Mouse (Mus musculus) heart, embryonic 11.5 days (tissue): ENCODE data around the gene Lbhd2. TPM values are rescaled to one million over a fixed set of nuclear protein-coding genes. Genes with fewer than 3 reads are reported as not detected.
A peak's percentile ranks its signal among the peaks of the same experiment; 100 is the strongest.

Experiments used
- ATAC-seq: fragments of 200-750 bp; cut with Nextera tagmentation; replicated peaks from 2 replicates; pipeline ENCODE4 v1.8.0; 2017; ENCODE audit warnings: moderate library complexity; ENCODE audit not compliant: insufficient number of reproducible peaks, low FRiP score, low TSS enrichment
- H3K27ac ChIP-seq: fragments of 300-500 bp; sonication (generic); 2 replicates; pipeline ENCODE4 v1.5.1; 2014; ENCODE audit warnings: mild to moderate bottlenecking, low read depth, low read length
- H3K27me3 ChIP-seq: fragments of 300-500 bp; sonication (generic); 2 replicates; pipeline ENCODE4 v1.6.1; 2014; ENCODE audit warnings: mild to moderate bottlenecking, low read length, mixed read lengths; ENCODE audit not compliant: control insufficient read depth, insufficient read depth
- H3K36me3 ChIP-seq: fragments of 300-500 bp; sonication (generic); 2 replicates; pipeline ENCODE4 v1.6.1; 2014; ENCODE audit warnings: mild to moderate bottlenecking, low read length, moderate library complexity, mixed read lengths; ENCODE audit not compliant: control insufficient read depth, insufficient read depth
- H3K4me1 ChIP-seq: fragments of 300-500 bp; sonication (generic); 2 replicates; pipeline ENCODE4 v1.6.1; 2014; ENCODE audit warnings: low read length; ENCODE audit not compliant: control insufficient read depth, insufficient read depth
- H3K4me2 ChIP-seq: fragments of 300-500 bp; sonication (generic); 2 replicates; pipeline ENCODE4 v1.6.1; 2014; ENCODE audit warnings: mild to moderate bottlenecking, moderate library complexity
- H3K4me3 ChIP-seq: fragments of 300-500 bp; sonication (generic); 2 replicates; pipeline ENCODE4 v1.5.1; 2014; ENCODE audit warnings: low read depth, low read length
- H3K9ac ChIP-seq: fragments of 300-500 bp; sonication (generic); 2 replicates; pipeline ENCODE4 v1.6.1; 2014; ENCODE audit warnings: mild to moderate bottlenecking, low read depth, low read length, moderate library complexity
- H3K9me3 ChIP-seq: fragments of 300-500 bp; sonication (generic); replicated peaks from 2 replicates; pipeline ENCODE4 v1.6.1; 2016; ENCODE audit warnings: low read length; ENCODE audit not compliant: control insufficient read depth
- WGBS: fragments of 180-500 bp; shearing (Covaris S2); extraction: QIAGEN DNeasy Blood & Tissue Kit; methylation state at CpG from one replicate; pipeline ENCODE4 v1.1.7; 2014; ENCODE audit not compliant: insufficient replicate concordance; 5-methylcytosine and 5-hydroxymethylcytosine counted together
- polyA plus RNA-seq: library from polyadenylated mRNA; unstranded; fragments of >200 nt; fragmentation: Nextera tagmentation; extraction: Ambion mirVana; gene quantifications from 2 replicates; pipeline ENCODE4 v1.2.1, GENCODE M21; 2014

Gene Lbhd2
- polyA plus RNA-seq, 1 experiment from 2014 or later: 0.50 TPM

DNA sequence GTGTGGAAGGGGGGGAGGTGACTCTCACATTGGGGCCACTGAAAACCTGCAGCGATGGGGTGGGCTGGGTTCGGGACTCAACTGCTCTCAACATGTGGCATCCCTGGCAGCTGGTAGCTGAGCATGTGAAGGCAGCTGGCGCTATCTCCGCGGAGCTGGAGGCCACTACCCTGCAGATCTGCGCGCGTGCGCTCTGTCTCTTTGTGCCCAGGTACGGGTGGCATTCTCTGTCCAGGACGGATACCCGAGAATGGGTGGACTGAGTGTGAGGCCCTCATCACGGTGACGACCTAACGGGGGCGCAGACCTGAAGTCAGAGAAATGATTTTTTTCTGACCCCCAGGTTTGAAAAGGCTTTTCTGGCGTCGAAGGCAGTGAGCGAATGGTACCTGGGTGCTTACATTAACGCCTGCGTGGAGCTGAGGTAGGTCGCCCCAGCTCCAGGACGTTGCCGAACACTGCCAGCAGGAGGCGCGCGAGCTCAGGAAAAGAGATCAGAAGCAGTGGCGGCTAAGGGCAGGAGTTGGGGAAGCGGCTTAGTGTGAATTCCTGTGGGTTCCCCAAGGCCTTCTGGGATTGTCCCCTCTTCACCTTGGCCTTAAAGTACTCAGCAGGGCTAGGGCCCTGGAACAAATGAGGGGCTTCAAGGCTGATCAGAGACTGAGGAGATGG lies 19.3 kb downstream of the Lbhd2 start:
- H3K9ac ChIP-seq: no peak overlapping the region
- H3K4me2 ChIP-seq: no peak overlapping the region; the same call in 1 of the 2 replicates
- 16% methylated on average over 29 of the region's 29 CpGs for WGBS
- no peak overlapping the region for H3K27ac ChIP-seq
- H3K9me3 ChIP-seq: no peaks in the 10 kb centered on the region
- ATAC-seq: 0 out of 2 replicates have a peak, but pooled peaks have one; percentile 16
- peaks cover 72% of the 10 kb centered on the region for H3K27me3 ChIP-seq
- peaks cover 45% of the 10 kb centered on the region for H3K4me1 ChIP-seq
- no peaks in the 10 kb centered on the region for H3K36me3 ChIP-seq
- no peak overlapping the region for H3K4me3 ChIP-seq

- H3K4me3 ChIP-seq: no peak overlapping the region
- ATAC-seq: no peak
- H3K36me3 ChIP-seq: no peaks in the 10 kb centered on the region
- WGBS: 50% methylated on average over 12 of the region's 12 CpGs
- no peak overlapping the region for H3K27ac ChIP-seq
- peaks cover 74% of the 10 kb centered on the region for H3K27me3 ChIP-seq
- peaks cover 50% of the 10 kb centered on the region for H3K4me1 ChIP-seq
- H3K9me3 ChIP-seq: no peaks in the 10 kb centered on the region
- no peak overlapping the region for H3K4me2 ChIP-seq
- no peak overlapping the region for H3K9ac ChIP-seq
Observed at GRCm38 (mm10) chr12:111427438-111428113, 21.0 kb downstream of the Lbhd2 start.

DNA sequence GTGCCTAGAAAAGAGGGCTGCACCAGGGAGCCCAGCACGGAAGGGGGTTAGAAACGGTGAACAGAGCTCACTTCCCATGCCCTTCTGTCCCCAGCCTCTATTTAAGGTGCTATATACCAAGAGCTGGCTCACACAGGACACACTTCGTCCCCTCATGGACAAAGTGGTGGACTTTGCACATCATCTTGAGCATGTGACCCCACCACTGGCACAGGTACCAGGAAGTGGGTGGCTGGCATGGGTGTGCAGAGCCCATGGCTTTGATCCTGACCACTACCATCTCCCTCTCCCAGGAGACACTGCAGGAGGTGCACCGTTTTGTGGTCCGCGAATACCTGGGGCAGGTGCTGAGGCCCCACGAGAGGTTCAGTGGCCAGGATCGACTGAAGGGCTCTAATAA lies 21.8 kb downstream of the Lbhd2 start:
- ATAC-seq: no peak
- H3K27me3 ChIP-seq: peaks cover 66% of the 10 kb centered on the region
- no peaks in the 10 kb centered on the region for H3K9me3 ChIP-seq
- H3K36me3 ChIP-seq: no peaks in the 10 kb centered on the region
- 25% methylated on average over 8 of the region's 8 CpGs for WGBS
- H3K9ac ChIP-seq: no peak overlapping the region; the same call in 1 of the 2 replicates
- H3K27ac ChIP-seq: peak overlapping the region; percentile 74
- H3K4me3 ChIP-seq: 0 out of 2 replicates have a peak overlapping the region, but pooled peaks have one; percentile 10
- peaks cover 49% of the 10 kb centered on the region for H3K4me1 ChIP-seq
- peak overlapping the region; percentile 69 for H3K4me2 ChIP-seq

DNA sequence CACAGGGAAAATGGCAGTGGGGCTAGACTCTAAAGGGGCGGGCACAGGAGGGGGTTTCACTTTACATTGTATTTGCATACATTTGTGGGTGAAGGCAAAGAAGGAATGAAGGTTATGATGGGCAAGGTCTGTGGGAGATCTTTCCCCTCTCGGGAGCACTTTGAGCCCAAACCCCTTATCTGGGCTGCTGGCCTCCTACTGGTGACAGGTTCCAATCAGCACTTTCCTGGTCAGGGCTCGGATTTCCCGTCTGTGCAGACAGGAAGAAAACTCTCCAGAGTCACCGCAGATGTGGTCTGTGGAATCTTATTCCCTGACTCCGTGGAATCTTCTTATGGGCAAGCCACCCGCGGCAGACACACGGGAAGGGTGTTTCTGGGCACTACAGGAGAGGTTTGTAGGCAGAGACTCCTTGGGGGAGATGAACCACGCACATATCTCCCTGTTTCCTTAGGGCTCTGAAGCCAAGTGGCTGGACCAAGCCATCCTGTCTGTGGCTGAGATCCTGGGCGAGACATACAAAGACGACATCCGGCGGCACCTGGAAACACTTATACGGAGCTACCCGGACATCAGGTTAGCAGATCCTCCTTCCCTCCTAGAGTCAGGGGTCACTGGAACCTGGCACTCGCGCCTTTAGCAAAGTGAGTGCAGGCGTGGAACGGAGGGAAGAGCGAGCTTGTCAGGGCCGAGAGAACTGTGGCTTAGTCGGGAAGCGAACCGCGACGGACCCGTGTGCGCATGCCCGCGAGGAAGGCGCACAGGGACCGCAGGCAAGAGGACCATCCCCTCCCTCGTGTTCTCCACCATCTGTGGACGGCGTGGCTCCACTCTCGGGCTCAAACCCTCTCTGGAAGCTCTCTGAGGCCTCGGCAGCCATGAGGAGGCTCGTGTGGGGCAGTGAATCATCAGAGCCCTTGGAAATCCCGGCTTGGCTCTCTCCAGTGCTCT lies 22.6 kb downstream of the Lbhd2 start:
- peak overlapping the region; percentile 69 for H3K4me2 ChIP-seq
- peak overlapping the region; percentile 66 for H3K9ac ChIP-seq
- no peaks in the 10 kb centered on the region for H3K36me3 ChIP-seq
- peaks cover 57% of the 10 kb centered on the region for H3K27me3 ChIP-seq
- no peaks in the 10 kb centered on the region for H3K9me3 ChIP-seq
- peak overlapping the region; percentile 74 for H3K27ac ChIP-seq
- H3K4me1 ChIP-seq: peaks cover 45% of the 10 kb centered on the region
- ATAC-seq: no peak
- H3K4me3 ChIP-seq: peak overlapping the region; percentile 49
- WGBS: under 1% methylated on average over 40 of the region's 40 CpGs

- H3K27ac ChIP-seq: peak overlapping the region; percentile 74; the same call in 1 of the 2 replicates
- no peaks in the 10 kb centered on the region for H3K9me3 ChIP-seq
- H3K4me3 ChIP-seq: peak overlapping the region; percentile 49
- WGBS: 9% methylated on average over 27 of the region's 27 CpGs
- no peaks in the 10 kb centered on the region for H3K36me3 ChIP-seq
- peaks cover 55% of the 10 kb centered on the region for H3K4me1 ChIP-seq
- H3K4me2 ChIP-seq: peak overlapping the region; percentile 69
- peak overlapping the region; percentile 66 for H3K9ac ChIP-seq
- no peak for ATAC-seq
- peaks cover 48% of the 10 kb centered on the region for H3K27me3 ChIP-seq
Observed at GRCm38 (mm10) chr12:111430049-111430867, 23.6 kb downstream of the Lbhd2 start.

- H3K27ac ChIP-seq: 0 out of 2 replicates have a peak overlapping the region, but pooled peaks have one; percentile 7
- ATAC-seq: no peak
- peaks cover 55% of the 10 kb centered on the region for H3K4me1 ChIP-seq
- H3K9me3 ChIP-seq: no peaks in the 10 kb centered on the region
- H3K4me2 ChIP-seq: peak overlapping the region; percentile 69
- 24% methylated on average over 14 of the region's 14 CpGs for WGBS
- no peaks in the 10 kb centered on the region for H3K36me3 ChIP-seq
- no peak overlapping the region for H3K9ac ChIP-seq
- peak overlapping the region; percentile 49; the same call in 1 of the 2 replicates for H3K4me3 ChIP-seq
- peaks cover 42% of the 10 kb centered on the region for H3K27me3 ChIP-seq
Observed at GRCm38 (mm10) chr12:111430868-111431817, 24.5 kb downstream of the Lbhd2 start.

- 30% methylated on average over 4 of the region's 4 CpGs for WGBS
- H3K9ac ChIP-seq: 0 out of 2 replicates have a peak overlapping the region, but pooled peaks have one; percentile 16
- peaks cover 47% of the 10 kb centered on the region for H3K27me3 ChIP-seq
- no peaks in the 10 kb centered on the region for H3K9me3 ChIP-seq
- no peak overlapping the region for H3K4me3 ChIP-seq
- no peak overlapping the region for H3K4me2 ChIP-seq
- no peaks in the 10 kb centered on the region for H3K36me3 ChIP-seq
- H3K27ac ChIP-seq: peak overlapping the region; percentile 73
- H3K4me1 ChIP-seq: peaks cover 58% of the 10 kb centered on the region
- no peak for ATAC-seq
Observed at GRCm38 (mm10) chr12:111432097-111432496, 25.5 kb downstream of the Lbhd2 start.
